Mouse (Mus musculus): ENCODE data around the gene Celf1. TPM values are rescaled to one million over a fixed set of nuclear protein-coding genes. Genes with fewer than 3 reads are reported as not detected.

Gene Celf1
- polyA plus RNA-seq, 1 experiment = 182 TPM

- H3K9me3 ChIP-seq (replicated peaks; ENCODE audit: control insufficient read depth, insufficient read depth, low read length, poor library complexity, severe bottlenecking) = no peaks in the 10 kb centered on the region
- H3K27ac ChIP-seq (ENCODE audit: insufficient read depth, low read length) = no peak overlapping the region
- peak overlapping the region; percentile 95 for H3K4me3 ChIP-seq (ENCODE audit: low read depth, low read length)
These were observed 113.2 kb downstream of the Celf1 start for GRCm38 (mm10) chr2:91053181-91053933.

GRCm38 (mm10) chr2:91053934-91054382, 113.8 kb downstream of the Celf1 start, which contains the start of gene Psmc3:
Psmc3 (plus strand) TSS chr2:91054009.
- H3K36me3 ChIP-seq (ENCODE audit: control insufficient read depth, insufficient read depth, low read length, poor library complexity, severe bottlenecking) = peaks cover 32% of the 10 kb centered on the region
- no peaks in the 10 kb centered on the region for H3K9me3 ChIP-seq (replicated peaks; ENCODE audit: control insufficient read depth, insufficient read depth, low read length, poor library complexity, severe bottlenecking)
- no peaks in the 10 kb centered on the region for H3K27me3 ChIP-seq (ENCODE audit: control insufficient read depth, insufficient read depth, low read length, poor library complexity, severe bottlenecking)
- TF ChIP-seq EP300 (IDR thresholded peaks at IDR 0.05; ENCODE audit: insufficient read depth, low read depth, low read length) = no peak
- no peak for TF ChIP-seq POLR2A (IDR thresholded peaks at IDR 0.05; ENCODE audit: insufficient read depth, low read length)
- no peak for TF ChIP-seq CTCF (IDR thresholded peaks at IDR 0.05; ENCODE audit: low read depth, low read length)
- peak within 1 kb of the TSS; percentile 98 for H3K4me3 ChIP-seq (ENCODE audit: low read depth, low read length)
- no peaks in the 10 kb centered on the region for H3K4me1 ChIP-seq (ENCODE audit: control insufficient read depth, insufficient read depth, low read length)
- no peak within 1 kb of the TSS for H3K27ac ChIP-seq (ENCODE audit: insufficient read depth, low read length)
- H3K9ac ChIP-seq (ENCODE audit: low read depth, poor library complexity, severe bottlenecking) = peak within 1 kb of the TSS; percentile 69

More at GRCm38 (mm10) chr2:91053181-91053933, 113.2 kb downstream of the Celf1 start:
- Histone ChIP-seq H3K9ac (ENCODE audit: low read depth, poor library complexity, severe bottlenecking) (peak overlapping the region; percentile 69), H3K36me3 (ENCODE audit: control insufficient read depth, insufficient read depth, low read length, poor library complexity, severe bottlenecking) (peaks cover 27% of the 10 kb centered on the region), H3K27me3 (ENCODE audit: control insufficient read depth, insufficient read depth, low read length, poor library complexity, severe bottlenecking) (no peaks in the 10 kb centered on the region), H3K4me1 (ENCODE audit: control insufficient read depth, insufficient read depth, low read length) (no peaks in the 10 kb centered on the region)
- TF ChIP-seq CTCF (IDR thresholded peaks at IDR 0.05; ENCODE audit: low read depth, low read length) (no peak), POLR2A (IDR thresholded peaks at IDR 0.05; ENCODE audit: insufficient read depth, low read length) (no peak), EP300 (IDR thresholded peaks at IDR 0.05; ENCODE audit: insufficient read depth, low read depth, low read length) (no peak)

GRCm38 (mm10) chr2:91058435-91058834, 118.3 kb downstream of the Celf1 start:
- Histone ChIP-seq H3K27ac (ENCODE audit: insufficient read depth, low read length) (no peak overlapping the region), H3K36me3 (ENCODE audit: control insufficient read depth, insufficient read depth, low read length, poor library complexity, severe bottlenecking) (peaks cover 38% of the 10 kb centered on the region), H3K4me1 (ENCODE audit: control insufficient read depth, insufficient read depth, low read length) (no peaks in the 10 kb centered on the region), H3K27me3 (ENCODE audit: control insufficient read depth, insufficient read depth, low read length, poor library complexity, severe bottlenecking) (no peaks in the 10 kb centered on the region), H3K9ac (ENCODE audit: low read depth, poor library complexity, severe bottlenecking) (no peak overlapping the region), H3K4me3 (ENCODE audit: low read depth, low read length) (no peak overlapping the region), H3K9me3 (replicated peaks; ENCODE audit: control insufficient read depth, insufficient read depth, low read length, poor library complexity, severe bottlenecking) (no peaks in the 10 kb centered on the region)
- no peak for TF ChIP-seq POLR2A (IDR thresholded peaks at IDR 0.05; ENCODE audit: insufficient read depth, low read length)
- no peak for TF ChIP-seq EP300 (IDR thresholded peaks at IDR 0.05; ENCODE audit: insufficient read depth, low read depth, low read length)
- TF ChIP-seq CTCF (IDR thresholded peaks at IDR 0.05; ENCODE audit: low read depth, low read length) = no peak

- H3K4me3 ChIP-seq (ENCODE audit: low read depth, low read length) = no peak overlapping the region
- no peaks in the 10 kb centered on the region for H3K4me1 ChIP-seq (ENCODE audit: control insufficient read depth, insufficient read depth, low read length)
- H3K27ac ChIP-seq (ENCODE audit: insufficient read depth, low read length) = no peak overlapping the region
- H3K9me3 ChIP-seq (replicated peaks; ENCODE audit: control insufficient read depth, insufficient read depth, low read length, poor library complexity, severe bottlenecking) = no peaks in the 10 kb centered on the region
- no peak for TF ChIP-seq CTCF (IDR thresholded peaks at IDR 0.05; ENCODE audit: low read depth, low read length)
- no peak for TF ChIP-seq POLR2A (IDR thresholded peaks at IDR 0.05; ENCODE audit: insufficient read depth, low read length)
- no peak for TF ChIP-seq EP300 (IDR thresholded peaks at IDR 0.05; ENCODE audit: insufficient read depth, low read depth, low read length)
- H3K36me3 ChIP-seq (ENCODE audit: control insufficient read depth, insufficient read depth, low read length, poor library complexity, severe bottlenecking) = peaks cover 38% of the 10 kb centered on the region
- H3K27me3 ChIP-seq (ENCODE audit: control insufficient read depth, insufficient read depth, low read length, poor library complexity, severe bottlenecking) = no peaks in the 10 kb centered on the region
- no peak overlapping the region for H3K9ac ChIP-seq (ENCODE audit: low read depth, poor library complexity, severe bottlenecking)
These were observed 119.2 kb downstream of the Celf1 start for GRCm38 (mm10) chr2:91059376-91059775.

- H3K9ac ChIP-seq (ENCODE audit: low read depth, poor library complexity, severe bottlenecking) = no peak overlapping the region
- no peak overlapping the region for H3K27ac ChIP-seq (ENCODE audit: insufficient read depth, low read length)
- H3K4me3 ChIP-seq (ENCODE audit: low read depth, low read length) = no peak overlapping the region
- H3K9me3 ChIP-seq (replicated peaks; ENCODE audit: control insufficient read depth, insufficient read depth, low read length, poor library complexity, severe bottlenecking) = no peaks in the 10 kb centered on the region
- no peaks in the 10 kb centered on the region for H3K4me1 ChIP-seq (ENCODE audit: control insufficient read depth, insufficient read depth, low read length)
- TF ChIP-seq CTCF (IDR thresholded peaks at IDR 0.05; ENCODE audit: low read depth, low read length) (peak; percentile 52), EP300 (IDR thresholded peaks at IDR 0.05; ENCODE audit: insufficient read depth, low read depth, low read length) (no peak)
- no peaks in the 10 kb centered on the region for H3K27me3 ChIP-seq (ENCODE audit: control insufficient read depth, insufficient read depth, low read length, poor library complexity, severe bottlenecking)
- H3K36me3 ChIP-seq (ENCODE audit: control insufficient read depth, insufficient read depth, low read length, poor library complexity, severe bottlenecking) = peaks cover 35% of the 10 kb centered on the region
These were observed 120.6 kb downstream of the Celf1 start for GRCm38 (mm10) chr2:91060544-91061355.
